Mouse (Mus musculus) c-Kit-positive CD71-negative TER-119-negative erythroid progenitor cells, embryonic 14.5 days (primary cell): Measurements from ENCODE around the gene Dpep3.
A peak's percentile ranks its signal among the peaks of the same experiment; 100 is the strongest.
"Not testable (repeated sequence)": the region's sequence is repeated elsewhere in the genome, so short reads cannot be mapped to it uniquely, and the experiment has no call there.

Experiments used
- DNase-seq: peaks from one replicate; pipeline ENCODE4 v3.0.0-alpha.2; 2013; ENCODE audit warnings: low read depth

The Dpep3 gene

GRCm38 (mm10) chr8:105979325-105979724, at the start of gene Dpep3:
TSS of gene Dpep3 (minus strand) at chr8:105979429.
- no peak for DNase-seq

- DNase-seq, result peak; percentile 78
Observed at GRCm38 (mm10) chr8:106022483-106022882, 43.3 kb upstream of the Dpep3 start.

GRCm38 (mm10) chr8:106018039-106018438, 38.8 kb upstream of the Dpep3 start:
- DNase-seq, result no peak

GRCm38 (mm10) chr8:106017130-106017529, 37.9 kb upstream of the Dpep3 start:
- DNase-seq, result no peak

- no peak for DNase-seq
Observed at GRCm38 (mm10) chr8:106016284-106016683, 37.1 kb upstream of the Dpep3 start.

GRCm38 (mm10) chr8:106012203-106012602, 33.0 kb upstream of the Dpep3 start:
- not testable (repeated sequence) for DNase-seq

GRCm38 (mm10) chr8:106011643-106011986, 32.4 kb upstream of the Dpep3 start, which contains the start of gene Ddx28:
TSS of gene Ddx28 (minus strand) at chr8:106011882.
- DNase-seq, result no peak

- DNase-seq, result peak; percentile 83
Observed at GRCm38 (mm10) chr8:106010748-106011642, 31.8 kb upstream of the Dpep3 start.

GRCm38 (mm10) chr8:106007891-106008290, 28.7 kb upstream of the Dpep3 start:
- DNase-seq, result not testable (repeated sequence)

GRCm38 (mm10) chr8:106007135-106007534, 27.9 kb upstream of the Dpep3 start:
- no peak for DNase-seq

- no peak for DNase-seq
Observed at GRCm38 (mm10) chr8:106006413-106006812, 27.2 kb upstream of the Dpep3 start.

- DNase-seq, result no peak
Observed at GRCm38 (mm10) chr8:106005875-106006274, 26.6 kb upstream of the Dpep3 start, which contains the start of gene Dpep2nb. TSS of gene Dpep2nb (minus strand) at chr8:106005975.

- no peak for DNase-seq
Observed at GRCm38 (mm10) chr8:106004538-106005207, 25.4 kb upstream of the Dpep3 start.

- no peak for DNase-seq
Observed at GRCm38 (mm10) chr8:106001908-106002307, 22.7 kb upstream of the Dpep3 start.

GRCm38 (mm10) chr8:105998971-105999370, 19.7 kb upstream of the Dpep3 start:
- DNase-seq, result no peak

GRCm38 (mm10) chr8:105996359-105996758, 17.1 kb upstream of the Dpep3 start:
- DNase-seq, result no peak

GRCm38 (mm10) chr8:105993226-105993625, 14.0 kb upstream of the Dpep3 start:
- no peak for DNase-seq

GRCm38 (mm10) chr8:105992499-105992898, 13.3 kb upstream of the Dpep3 start:
- no peak for DNase-seq

GRCm38 (mm10) chr8:105991546-105991945, 12.3 kb upstream of the Dpep3 start:
- no peak for DNase-seq

GRCm38 (mm10) chr8:105990856-105991387, 11.7 kb upstream of the Dpep3 start, which contains the start of gene Dus2:
TSS of gene Dus2 (plus strand) at chr8:105991337.
- DNase-seq, result peak; percentile 87

- DNase-seq, result no peak
Observed at GRCm38 (mm10) chr8:105988546-105988945, 9.3 kb upstream of the Dpep3 start.

GRCm38 (mm10) chr8:105983406-105983805, 4.2 kb upstream of the Dpep3 start:
- not testable (repeated sequence) for DNase-seq

GRCm38 (mm10) chr8:105981146-105981545, 1.9 kb upstream of the Dpep3 start:
- no peak for DNase-seq
